Mouse (Mus musculus) stomach, postnatal 0 days (tissue): ENCODE results near the gene Bhlha9.

Experiments used
- CTCF ChIP-seq: IDR thresholded peaks from 2 replicates; pipeline ENCODE4 v1.5.1; 2016; ENCODE audit warnings: antibody characterized with exemption, low read depth, mild to moderate bottlenecking, moderate library complexity
- EP300 ChIP-seq: optimal IDR thresholded peaks from 2 replicates; pipeline ENCODE3; 2016; ENCODE audit warnings: antibody characterized with exemption

GRCm38 (mm10) chr11:76709625-76710452, 37.6 kb downstream of the Bhlha9 start:
- no peak for TF ChIP-seq CTCF
- no peak for TF ChIP-seq EP300
